Mouse (Mus musculus): ENCODE measurements at regions not wholly inside any gene's neighbourhood (a gene's known extent, or its start where the extent isn't known, plus 50 kb on each side); places are given as distances from the start of the nearest gene placed in this dataset.
"Not testable (repeated sequence)": the region's sequence is repeated elsewhere in the genome, so short reads cannot be mapped to it uniquely, and the experiment has no call there.

- H3K4me3 ChIP-seq (ENCODE audit: low read length); H3K9ac ChIP-seq (replicated peaks; ENCODE audit: low read length); H3K4me1 ChIP-seq (ENCODE audit: insufficient read depth, low read length); H3K27ac ChIP-seq; H3K9me3 ChIP-seq (ENCODE audit: low read length); DNase-seq (ENCODE audit: low spot score); H3K27me3 ChIP-seq (ENCODE audit: insufficient read depth, low read length); H3K4me2 ChIP-seq (ENCODE audit: low read depth, low read length); ATAC-seq; H3K36me3 ChIP-seq (ENCODE audit: insufficient read depth, low read length): not testable (repeated sequence)
- no CpG with 5 or more reads among the region's 1 CpGs for WGBS
These were observed 1054.6 kb upstream of the Rag2 start for GRCm38 (mm10) chr2:100569891-100570290.

DNA sequence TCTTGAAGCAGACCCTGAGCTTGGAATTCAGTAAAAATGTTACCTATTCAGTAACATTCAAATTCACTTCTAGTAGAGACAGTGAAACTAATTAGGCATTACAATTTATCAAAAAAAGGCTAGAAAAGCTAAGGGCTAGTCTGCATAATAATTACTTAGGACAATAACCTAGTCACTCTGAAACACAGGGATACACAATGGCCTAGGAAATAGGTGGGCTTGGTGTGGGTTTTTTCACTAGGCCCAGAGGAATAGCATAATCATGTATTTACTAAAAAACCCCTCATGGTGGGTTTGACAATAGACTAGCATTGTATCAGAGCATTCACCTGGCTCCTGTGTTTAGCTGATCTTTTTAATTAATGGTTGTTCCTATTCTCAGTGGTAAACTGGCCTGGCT, 1033.9 kb upstream of the Rag2 start:
- H3K9ac ChIP-seq (replicated peaks; ENCODE audit: low read length); DNase-seq (ENCODE audit: low spot score): not testable (repeated sequence)

DNA sequence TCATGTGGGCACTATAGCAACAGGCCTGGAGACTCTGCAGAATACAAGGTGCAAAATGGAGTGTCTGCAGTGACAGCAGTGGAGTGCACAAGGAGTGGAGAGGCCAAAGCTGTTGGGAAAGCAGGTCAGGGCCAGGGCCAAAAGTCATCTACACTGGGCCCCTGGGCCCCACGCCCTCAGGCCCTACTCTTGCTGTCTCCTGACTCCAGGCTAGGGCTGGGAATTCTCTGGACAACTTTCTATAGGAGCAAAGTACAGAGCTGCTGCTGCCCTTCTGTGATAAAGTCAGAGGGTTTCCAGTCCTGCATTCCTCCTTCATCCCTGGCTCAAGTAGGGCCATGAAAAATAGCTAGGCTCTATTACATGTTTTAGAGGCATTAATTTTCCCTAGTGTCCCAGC, 998.3 kb upstream of the Rag2 start:
- WGBS = no CpG with 5 or more reads among the region's 1 CpGs
- ATAC-seq; H3K27me3 ChIP-seq (ENCODE audit: insufficient read depth, low read length); H3K9me3 ChIP-seq (ENCODE audit: low read length); H3K27ac ChIP-seq; DNase-seq (ENCODE audit: low spot score); H3K9ac ChIP-seq (replicated peaks; ENCODE audit: low read length); H3K4me2 ChIP-seq (ENCODE audit: low read depth, low read length); H3K4me1 ChIP-seq (ENCODE audit: insufficient read depth, low read length); H3K4me3 ChIP-seq (ENCODE audit: low read length); H3K36me3 ChIP-seq (ENCODE audit: insufficient read depth, low read length): not testable (repeated sequence)

More for the DNA sequence above, 1033.9 kb upstream of the Rag2 start:
- H3K4me1 ChIP-seq (ENCODE audit: insufficient read depth, low read length); H3K36me3 ChIP-seq (ENCODE audit: insufficient read depth, low read length); H3K4me2 ChIP-seq (ENCODE audit: low read depth, low read length); ATAC-seq; H3K4me3 ChIP-seq (ENCODE audit: low read length); H3K9me3 ChIP-seq (ENCODE audit: low read length); H3K27ac ChIP-seq; H3K27me3 ChIP-seq (ENCODE audit: insufficient read depth, low read length): not testable (repeated sequence)

GRCm38 (mm10) chr2:100652742-100653141, 971.8 kb upstream of the Rag2 start:
- not testable (repeated sequence) for H3K4me2 ChIP-seq (ENCODE audit: low read depth, low read length); ATAC-seq; H3K9ac ChIP-seq (replicated peaks; ENCODE audit: low read length); H3K27me3 ChIP-seq (ENCODE audit: insufficient read depth, low read length); H3K27ac ChIP-seq; H3K36me3 ChIP-seq (ENCODE audit: insufficient read depth, low read length); DNase-seq (ENCODE audit: low spot score); H3K9me3 ChIP-seq (ENCODE audit: low read length); H3K4me3 ChIP-seq (ENCODE audit: low read length); H3K4me1 ChIP-seq (ENCODE audit: insufficient read depth, low read length)
- WGBS = no CpG with 5 or more reads among the region's 3 CpGs

- no CpG with 5 or more reads among the region's 1 CpGs for WGBS
- not testable (repeated sequence) for H3K27me3 ChIP-seq (ENCODE audit: insufficient read depth, low read length); H3K27ac ChIP-seq; H3K4me3 ChIP-seq (ENCODE audit: low read length); H3K9ac ChIP-seq (replicated peaks; ENCODE audit: low read length); H3K4me2 ChIP-seq (ENCODE audit: low read depth, low read length); DNase-seq (ENCODE audit: low spot score); ATAC-seq; H3K4me1 ChIP-seq (ENCODE audit: insufficient read depth, low read length); H3K36me3 ChIP-seq (ENCODE audit: insufficient read depth, low read length); H3K9me3 ChIP-seq (ENCODE audit: low read length)
These were observed 953.0 kb upstream of the Rag2 start for GRCm38 (mm10) chr2:100671384-100672039.

DNA sequence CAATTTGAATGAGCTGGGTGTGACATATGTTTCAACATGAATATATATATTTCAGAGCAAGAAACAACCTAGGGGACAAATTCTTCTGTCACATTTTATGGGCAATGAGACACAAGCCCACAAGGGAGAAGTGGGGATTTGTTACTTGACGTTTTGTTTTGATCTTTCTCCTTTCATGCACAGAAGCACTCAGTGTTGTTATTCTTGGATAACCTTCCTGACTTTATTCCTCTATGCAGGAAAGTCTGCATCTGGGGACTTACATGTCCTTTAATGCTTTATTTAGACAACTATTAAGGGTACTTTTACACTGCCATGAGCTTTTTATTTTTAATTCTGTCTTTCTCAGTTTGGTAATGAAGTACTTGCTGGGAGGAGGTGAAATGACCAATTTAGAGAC, 916.1 kb upstream of the Rag2 start:
- H3K9ac ChIP-seq (replicated peaks; ENCODE audit: low read length); H3K27ac ChIP-seq; H3K4me2 ChIP-seq (ENCODE audit: low read depth, low read length); H3K9me3 ChIP-seq (ENCODE audit: low read length); H3K4me1 ChIP-seq (ENCODE audit: insufficient read depth, low read length); H3K36me3 ChIP-seq (ENCODE audit: insufficient read depth, low read length); ATAC-seq; DNase-seq (ENCODE audit: low spot score); H3K4me3 ChIP-seq (ENCODE audit: low read length); H3K27me3 ChIP-seq (ENCODE audit: insufficient read depth, low read length): not testable (repeated sequence)
- no CpG with 5 or more reads among the region's 1 CpGs for WGBS

GRCm38 (mm10) chr2:100743294-100743693, 881.2 kb upstream of the Rag2 start:
- H3K36me3 ChIP-seq (ENCODE audit: insufficient read depth, low read length); H3K9ac ChIP-seq (replicated peaks; ENCODE audit: low read length); H3K4me1 ChIP-seq (ENCODE audit: insufficient read depth, low read length); H3K27ac ChIP-seq; DNase-seq (ENCODE audit: low spot score); H3K27me3 ChIP-seq (ENCODE audit: insufficient read depth, low read length); H3K9me3 ChIP-seq (ENCODE audit: low read length); H3K4me2 ChIP-seq (ENCODE audit: low read depth, low read length); H3K4me3 ChIP-seq (ENCODE audit: low read length); ATAC-seq: not testable (repeated sequence)
- no CpG with 5 or more reads among the region's 1 CpGs for WGBS

GRCm38 (mm10) chr2:100755033-100755432, 869.5 kb upstream of the Rag2 start:
- ATAC-seq; H3K4me3 ChIP-seq (ENCODE audit: low read length); H3K27me3 ChIP-seq (ENCODE audit: insufficient read depth, low read length); DNase-seq (ENCODE audit: low spot score); H3K36me3 ChIP-seq (ENCODE audit: insufficient read depth, low read length); H3K27ac ChIP-seq; H3K4me2 ChIP-seq (ENCODE audit: low read depth, low read length); H3K9me3 ChIP-seq (ENCODE audit: low read length); H3K9ac ChIP-seq (replicated peaks; ENCODE audit: low read length); H3K4me1 ChIP-seq (ENCODE audit: insufficient read depth, low read length): not testable (repeated sequence)
